Mouse (Mus musculus): ENCODE results near the gene Abhd16a. TPM values are rescaled to one million over a fixed set of nuclear protein-coding genes. Genes with fewer than 3 reads are reported as not detected.
A peak's percentile ranks its signal among the peaks of the same experiment; 100 is the strongest.

The Abhd16a gene
- 10 to 100 TPM; 84.4 to 91.5 TPM for total RNA-seq (2021)

GRCm38 (mm10) chr17:35088825-35089644 lies at the start of gene Abhd16a:
Abhd16a (plus strand) TSS chr17:35089263.
- intact Hi-C loops (cut with DNase I): no loop called here
- peak; percentile 93 to 97 for DNase-seq (ENCODE audit: extremely low spot score in 1 of 2, low spot score in 2 of 2)

DNA sequence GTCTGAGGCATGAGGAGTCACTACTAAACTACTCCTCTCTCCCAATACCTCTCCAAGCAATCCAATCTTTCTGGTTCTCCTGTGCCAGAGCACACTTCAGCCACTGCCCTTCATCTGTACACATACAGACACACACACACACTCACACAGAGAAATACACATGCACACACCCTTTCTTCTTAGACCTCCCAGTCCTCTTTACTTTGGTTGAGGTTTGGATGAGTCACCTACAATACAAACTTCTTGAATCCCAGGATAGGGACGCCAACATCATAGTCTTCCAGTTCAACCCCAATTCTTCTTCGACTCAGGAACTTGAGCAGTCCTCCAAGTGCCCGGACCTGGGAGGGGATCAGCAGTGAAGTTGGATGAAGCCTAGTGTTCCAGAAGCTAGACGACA lies 45.3 kb upstream of the Abhd16a start:
- intact Hi-C loops (cut with DNase I): no loop called here
- DNase-seq (ENCODE audit: extremely low spot score in 1 of 2, low spot score in 2 of 2): no peak

DNA sequence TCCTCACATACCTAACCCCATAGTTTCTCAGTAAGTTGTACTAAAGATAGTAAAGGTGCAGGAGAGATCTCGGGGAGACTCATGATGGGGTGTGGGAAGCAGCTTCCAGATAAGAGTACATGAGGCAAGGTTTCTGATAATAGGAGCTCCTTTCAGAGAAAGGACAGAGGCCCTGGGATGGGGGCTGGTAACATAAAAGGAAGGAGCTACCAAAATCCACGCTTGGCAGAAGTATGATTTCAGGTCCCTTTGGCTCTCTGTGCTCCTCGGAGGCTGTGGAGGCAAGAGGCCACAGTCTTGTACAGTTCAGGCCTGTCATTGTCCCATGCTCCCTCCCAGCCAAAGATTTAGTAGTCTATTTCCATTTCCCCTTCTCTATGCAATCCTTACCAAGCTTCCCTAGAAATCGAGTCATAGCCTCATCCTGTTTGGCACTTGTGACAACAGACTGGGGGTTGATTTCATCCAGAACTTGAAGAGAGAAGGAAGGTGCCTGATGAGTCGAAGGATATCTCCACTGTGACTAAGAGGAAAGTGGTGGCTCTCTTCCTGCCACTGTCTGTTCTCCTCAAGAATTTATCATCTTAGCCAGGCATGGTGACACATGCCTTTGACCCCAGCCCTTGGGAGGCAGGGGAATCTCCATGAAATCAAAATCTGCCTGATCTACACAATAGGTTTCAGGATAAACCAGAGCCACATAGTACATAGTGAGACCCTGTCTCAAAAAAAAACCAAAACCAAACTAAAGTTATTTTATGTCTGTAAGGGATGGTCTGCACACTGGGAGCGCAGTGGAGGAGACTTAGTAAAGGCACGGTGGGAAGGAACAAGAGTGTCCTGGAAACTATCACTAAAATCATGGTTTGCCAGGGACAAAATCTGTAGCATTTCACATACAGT lies 43.9 kb upstream of the Abhd16a start:
- no peak for DNase-seq (ENCODE audit: extremely low spot score in 1 of 2, low spot score in 2 of 2)
- intact Hi-C loops (cut with DNase I): no loop called here

DNA sequence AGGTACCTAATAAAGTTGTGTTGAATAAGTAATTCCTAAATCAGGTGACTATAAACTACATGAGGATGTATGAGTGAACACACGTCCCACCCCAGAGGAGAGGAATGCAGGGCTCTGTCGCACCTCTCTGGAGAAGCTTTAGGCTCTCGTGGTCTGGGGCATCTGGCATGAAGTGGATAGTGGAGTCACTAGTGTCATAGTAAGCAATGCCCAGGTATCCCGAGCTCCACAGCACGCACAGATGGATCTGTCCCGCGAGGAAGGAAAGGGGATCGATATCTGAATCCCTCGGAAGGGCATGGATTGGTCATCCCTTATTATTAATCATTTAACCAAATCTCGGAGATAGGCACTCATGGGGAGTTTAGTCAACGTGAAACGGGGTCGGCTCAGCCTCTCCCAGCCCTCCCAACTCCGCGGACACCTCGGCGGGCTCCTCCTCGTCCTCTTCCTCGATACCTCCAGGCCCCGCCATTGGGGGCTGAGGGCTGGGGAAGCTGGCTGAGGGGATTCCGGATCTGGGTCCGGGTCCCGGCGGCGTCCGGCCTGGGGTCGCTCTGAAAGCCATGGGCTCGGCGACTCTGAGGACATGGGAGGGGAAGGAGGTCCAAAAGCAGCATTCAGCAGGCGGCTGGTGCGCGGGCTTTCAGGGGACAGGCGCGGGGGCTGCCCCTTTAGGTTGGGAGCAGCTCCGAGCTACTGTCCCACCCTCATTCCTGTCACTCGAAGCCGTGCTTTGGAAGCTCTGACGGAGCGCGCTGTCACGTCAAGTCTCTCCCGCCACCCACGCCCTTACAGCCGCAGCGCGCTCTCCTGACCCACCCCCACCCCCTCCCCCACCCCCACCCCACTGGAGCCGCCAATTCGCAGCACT lies 43.0 kb upstream of the Abhd16a start:
- no peak for DNase-seq (ENCODE audit: extremely low spot score in 1 of 2, low spot score in 2 of 2)
- intact Hi-C loops (cut with DNase I): no loop called here

DNA sequence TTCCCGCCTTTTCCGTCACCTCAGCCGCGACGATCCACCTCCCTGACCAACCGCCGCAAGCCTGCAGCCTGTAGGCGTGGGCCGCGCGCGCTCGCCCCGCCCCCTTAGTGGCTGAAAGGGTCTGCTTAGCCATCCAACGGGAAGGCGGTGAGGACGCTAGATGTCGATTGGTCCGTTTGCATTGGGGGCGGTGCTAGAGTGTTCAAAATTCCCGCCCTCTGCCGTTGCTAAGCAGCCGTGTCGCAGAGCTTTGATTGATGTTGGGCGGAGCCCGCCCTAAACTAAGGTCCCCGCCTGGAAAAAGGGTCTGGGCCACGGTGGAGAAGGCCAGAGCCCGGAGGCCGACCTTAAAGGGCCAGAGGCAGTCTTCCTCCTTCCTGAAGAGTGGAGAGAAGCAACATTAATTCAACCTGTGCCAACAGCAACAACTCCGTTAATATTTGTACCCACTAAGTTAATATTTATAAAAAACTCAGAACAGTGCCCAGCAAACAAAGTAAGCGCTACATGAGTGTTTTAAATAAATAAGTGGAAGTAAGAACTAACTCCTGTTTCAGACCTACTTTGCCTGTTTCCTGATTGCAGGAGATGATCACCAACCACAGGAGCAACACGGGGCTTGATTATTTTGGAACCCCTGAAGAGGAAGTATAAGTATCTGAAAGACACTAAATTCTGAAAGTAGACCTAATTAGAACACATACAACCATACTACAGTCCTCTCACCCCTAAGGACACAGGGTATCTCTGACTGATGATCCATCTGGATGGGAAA lies 42.2 kb upstream of the Abhd16a start, which contains the start of gene Msh5:
Msh5 (minus strand) TSS at position 65 of the 775 bp plus-strand sequence.
- intact Hi-C loops (cut with DNase I): no loop called here
- DNase-seq (ENCODE audit: extremely low spot score in 1 of 2, low spot score in 2 of 2): peak; percentile 96 to 98

DNA sequence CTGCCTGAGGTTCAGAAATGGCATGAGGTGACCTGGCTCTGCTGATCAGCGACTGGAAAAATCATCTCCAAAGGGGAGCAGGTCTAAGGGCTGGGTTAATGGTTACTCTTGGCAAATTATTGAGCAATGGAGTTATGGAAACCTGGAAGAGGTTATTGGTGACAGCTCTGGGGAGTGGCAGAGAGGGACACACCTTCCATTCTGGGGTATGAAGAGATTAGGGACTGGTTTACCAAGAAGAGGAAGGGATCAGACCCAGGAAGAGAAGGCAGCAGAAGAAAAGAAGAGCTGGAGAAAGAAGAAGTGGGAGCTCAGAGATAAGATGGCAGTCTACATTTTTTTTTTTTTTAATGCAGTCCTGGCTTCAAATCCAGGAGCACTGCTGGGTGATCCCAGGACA lies 41.4 kb upstream of the Abhd16a start:
- DNase-seq (ENCODE audit: extremely low spot score in 1 of 2, low spot score in 2 of 2): no peak
- intact Hi-C loops (cut with DNase I): no loop called here

- no peak for DNase-seq (ENCODE audit: extremely low spot score in 1 of 2, low spot score in 2 of 2)
- intact Hi-C loops (cut with DNase I): no loop called here
These were observed 40.7 kb upstream of the Abhd16a start for GRCm38 (mm10) chr17:35048149-35048931.

- intact Hi-C loops (cut with DNase I): no loop called here
- no peak for DNase-seq (ENCODE audit: extremely low spot score in 1 of 2, low spot score in 2 of 2)
These were observed 40.1 kb upstream of the Abhd16a start for GRCm38 (mm10) chr17:35048932-35049440.

DNA sequence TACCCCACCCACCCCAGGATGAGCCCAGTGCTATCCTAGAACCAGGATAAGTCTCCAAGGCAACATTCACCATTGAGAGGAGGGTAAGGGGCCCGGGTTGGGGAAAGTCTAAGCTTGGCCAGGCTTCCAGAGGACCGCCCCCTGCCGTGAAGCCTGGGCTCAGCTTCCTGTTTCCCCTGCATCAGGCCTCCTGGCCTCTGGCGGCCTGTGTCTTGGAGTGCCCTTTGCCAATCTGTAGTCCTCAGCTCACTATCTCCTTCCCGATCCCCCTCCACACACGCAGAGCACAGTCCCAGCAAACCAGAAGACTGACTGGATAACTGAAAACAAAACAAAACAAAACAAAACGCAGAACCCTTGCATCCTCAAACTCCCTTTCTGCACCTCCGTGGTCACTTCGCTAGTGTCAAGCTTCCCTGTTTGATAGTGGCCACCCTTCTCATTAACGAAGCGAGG lies 39.5 kb upstream of the Abhd16a start, which contains the start of gene Clic1:
Clic1 (plus strand) TSS at position 406 of the 456 bp plus-strand sequence.
- DNase-seq (ENCODE audit: extremely low spot score in 1 of 2, low spot score in 2 of 2): peak in 1 of 2 experiments; percentile 83

DNA sequence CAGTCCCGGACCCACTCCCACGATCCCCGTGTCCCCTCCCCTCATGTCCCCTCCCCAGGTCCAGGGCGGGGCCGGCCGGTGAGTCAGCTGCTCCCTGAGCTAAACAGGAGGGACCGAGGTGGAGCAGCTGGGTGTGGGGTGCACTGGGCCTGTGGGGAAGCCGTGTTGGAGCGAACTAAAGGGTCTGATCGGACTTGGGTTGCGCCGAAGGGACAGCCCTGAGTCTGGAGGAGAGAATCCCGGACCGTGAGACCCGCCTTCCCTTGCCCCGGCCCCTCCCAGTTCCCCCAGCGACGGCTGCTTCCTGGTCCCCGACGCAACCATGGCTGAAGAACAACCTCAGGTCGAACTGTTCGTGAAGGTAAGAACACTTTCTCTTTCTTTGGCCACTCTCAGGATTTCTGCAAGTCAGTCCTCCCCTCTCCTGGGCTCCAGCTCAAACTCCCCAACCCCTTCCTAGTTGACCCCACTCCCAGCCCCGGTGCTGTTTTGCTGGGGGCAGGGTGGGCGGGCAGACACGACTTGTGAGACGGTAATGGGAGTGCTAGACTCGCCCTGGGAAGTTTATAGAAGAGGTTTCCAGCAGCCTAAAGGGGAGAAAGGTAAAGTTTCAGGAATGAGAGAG lies 38.8 kb upstream of the Abhd16a start:
- intact Hi-C loops (cut with DNase I): no loop called here
- peak in 1 of 2 experiments; percentile 87 for DNase-seq (ENCODE audit: extremely low spot score in 1 of 2, low spot score in 2 of 2)

More for the DNA sequence above, 39.5 kb upstream of the Abhd16a start, which contains the start of gene Clic1:
- intact Hi-C loops (cut with DNase I): no loop called here

- DNase-seq (ENCODE audit: extremely low spot score in 1 of 2, low spot score in 2 of 2): peak in 1 of 2 experiments; percentile 85
These were observed 37.6 kb upstream of the Abhd16a start for GRCm38 (mm10) chr17:35051156-35052086.

DNA sequence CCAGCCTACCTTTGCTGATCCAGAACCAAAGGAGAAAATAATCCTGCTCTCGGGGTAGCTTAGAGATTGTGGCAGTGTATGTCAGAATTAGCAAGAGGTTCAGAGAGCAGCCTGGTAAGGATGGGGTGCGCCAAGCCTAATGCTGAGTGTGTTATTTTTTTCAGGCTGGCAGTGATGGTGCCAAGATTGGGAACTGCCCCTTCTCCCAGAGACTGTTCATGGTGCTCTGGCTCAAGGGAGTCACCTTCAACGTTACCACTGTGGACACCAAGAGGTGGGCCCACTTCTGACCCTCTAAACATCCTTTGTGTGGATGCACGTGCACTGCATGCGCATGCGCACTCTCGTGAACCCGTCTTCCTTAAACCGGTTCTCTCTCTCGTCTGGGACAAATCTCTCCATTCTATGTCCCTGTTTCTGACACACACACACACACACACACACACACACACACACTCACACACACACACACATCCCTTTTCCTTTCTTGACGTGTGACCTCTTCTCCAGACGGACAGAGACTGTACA lies 36.7 kb upstream of the Abhd16a start:
- no peak for DNase-seq (ENCODE audit: extremely low spot score in 1 of 2, low spot score in 2 of 2)
- intact Hi-C loops (cut with DNase I): no loop called here

More at GRCm38 (mm10) chr17:35051156-35052086, 37.6 kb upstream of the Abhd16a start:
- intact Hi-C loops (cut with DNase I): no loop called here

GRCm38 (mm10) chr17:35055691-35056495 lies 33.2 kb upstream of the Abhd16a start:
- DNase-seq (ENCODE audit: extremely low spot score in 1 of 2, low spot score in 2 of 2): no peak
- intact Hi-C loops (cut with DNase I): loop anchor here (5.0 kb wide), 1 partner anchor 34 kb away; no protein-coding TSS in a partner anchor

DNA sequence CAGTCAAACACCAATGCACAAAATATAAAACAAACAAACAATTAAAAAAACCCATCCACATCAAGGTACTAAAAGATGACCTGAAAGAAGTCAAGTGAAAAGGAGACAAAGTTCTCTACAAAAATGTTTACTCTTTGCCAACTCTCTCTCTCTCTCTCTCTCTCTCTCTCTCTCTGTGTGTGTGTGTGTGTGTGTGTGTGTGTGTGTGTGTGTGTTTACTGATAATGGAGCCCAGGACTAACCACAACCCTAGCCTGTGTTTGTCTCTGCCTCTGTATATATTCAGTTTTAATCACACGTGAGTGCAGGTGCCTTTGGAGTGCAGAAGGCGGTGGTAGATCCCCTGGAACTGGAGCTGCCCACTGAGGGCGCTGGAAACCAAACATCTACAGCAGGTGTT lies 32.0 kb upstream of the Abhd16a start:
- no peak for DNase-seq (ENCODE audit: extremely low spot score in 1 of 2, low spot score in 2 of 2)
- intact Hi-C loops (cut with DNase I): loop anchor here (5.0 kb wide), 1 partner anchor 35 kb away; no protein-coding TSS in a partner anchor

All from left cerebral cortex, postnatal 10 days (tissue).